Mouse (Mus musculus) heart, postnatal 0 days (tissue): Measurements from ENCODE around the gene Olfr701. TPM values are rescaled to one million over a fixed set of nuclear protein-coding genes. Genes with fewer than 3 reads are reported as not detected.

Experiments used
- ATAC-seq: fragments of 200-750 bp; cut with Nextera tagmentation; 2 replicates; pipeline ENCODE4 v1.8.0; 2017; ENCODE audit warnings: low read depth, moderate number of reproducible peaks, moderate library complexity; ENCODE audit not compliant: insufficient read depth
- DNase-seq: peaks from one replicate; pipeline ENCODE4 v3.0.0-alpha.2; 2016; ENCODE audit warnings: low spot score
- H3K27ac ChIP-seq: fragments of 300-500 bp; sonication (generic); 2 replicates; pipeline ENCODE4 v1.5.1; 2014; ENCODE audit warnings: low read depth, mild to moderate bottlenecking
- H3K27me3 ChIP-seq: fragments of 300-500 bp; sonication (generic); 2 replicates; pipeline ENCODE4 v1.6.1; 2014; ENCODE audit warnings: low read length, mixed read lengths; ENCODE audit not compliant: control insufficient read depth, insufficient read depth
- H3K36me3 ChIP-seq: fragments of 300-500 bp; sonication (generic); replicated peaks from 2 replicates; pipeline ENCODE4 v1.6.1; 2014; ENCODE audit warnings: low read length, mixed read lengths; ENCODE audit not compliant: control insufficient read depth, insufficient read depth
- H3K4me1 ChIP-seq: fragments of 300-500 bp; sonication (generic); 2 replicates; pipeline ENCODE4 v1.6.1; 2014; ENCODE audit warnings: antibody characterized with exemption; ENCODE audit not compliant: control insufficient read depth, insufficient read depth
- H3K4me2 ChIP-seq: fragments of 300-500 bp; sonication (generic); 2 replicates; pipeline ENCODE4 v1.6.1; 2014; ENCODE audit warnings: low read depth, mild to moderate bottlenecking, low read length, moderate library complexity
- H3K4me3 ChIP-seq: fragments of 300-500 bp; sonication (generic); 2 replicates; pipeline ENCODE4 v1.5.1; 2014; ENCODE audit warnings: low read depth, low read length
- H3K9ac ChIP-seq: fragments of 300-500 bp; sonication (generic); replicated peaks from 2 replicates; pipeline ENCODE4 v1.6.1; 2014; ENCODE audit warnings: low read depth, low read length, mixed read lengths
- H3K9me3 ChIP-seq: fragments of 300-500 bp; sonication (generic); replicated peaks from 2 replicates; pipeline ENCODE4 v1.6.1; 2016; ENCODE audit warnings: low read length; ENCODE audit not compliant: control insufficient read depth
- CTCF ChIP-seq: IDR thresholded peaks from 2 replicates; pipeline ENCODE4 v1.5.1; 2016; ENCODE audit warnings: antibody characterized with exemption, control low read depth, low read depth
- EP300 ChIP-seq: IDR thresholded peaks from 2 replicates; pipeline ENCODE4 v1.6.1; 2016; ENCODE audit warnings: antibody characterized with exemption, low read depth
- WGBS: fragments of 180-500 bp; shearing (Covaris S2); extraction: QIAGEN DNeasy Blood & Tissue Kit; methylation state at CpG from one replicate; pipeline ENCODE4 v1.1.7; 2014; 5-methylcytosine and 5-hydroxymethylcytosine counted together
- polyA plus RNA-seq: library from polyadenylated mRNA; unstranded; fragments of >200 nt; fragmentation: Nextera tagmentation; extraction: Ambion mirVana; gene quantifications from 2 replicates; pipeline ENCODE4 v1.2.1, GENCODE M21; 2015
- total RNA-seq: library from RNA; depleted of rRNA; stranded (reverse); fragments of >200 nt; gene quantifications from 2 replicates; pipeline ENCODE4 v1.2.3, GENCODE M21; 2014; ENCODE audit warnings: low replicate concordance; rRNA removed

The Olfr701 gene
- total RNA-seq = not detected in 2 replicates
- polyA plus RNA-seq = not detected in 2 replicates

- no peak within 1 kb of the TSS for H3K9ac ChIP-seq
- H3K4me3 ChIP-seq = no peak within 1 kb of the TSS
- no peaks in the 10 kb centered on the region for H3K9me3 ChIP-seq
- H3K27me3 ChIP-seq = no peaks in the 10 kb centered on the region
- no peaks in the 10 kb centered on the region for H3K36me3 ChIP-seq
- H3K4me1 ChIP-seq = no peaks in the 10 kb centered on the region
- TF ChIP-seq CTCF (no peak), EP300 (no peak)
- no peak within 1 kb of the TSS for H3K4me2 ChIP-seq
- WGBS = 52% methylated on average over 2 of the region's 2 CpGs
- ATAC-seq (no peak), DNase-seq (no peak)
- no peak within 1 kb of the TSS for H3K27ac ChIP-seq
Observed at GRCm38 (mm10) chr7:106813829-106814228, at the start of gene Olfr701. Gene Olfr701, plus strand, starts transcription at chr7:106814129.

DNA sequence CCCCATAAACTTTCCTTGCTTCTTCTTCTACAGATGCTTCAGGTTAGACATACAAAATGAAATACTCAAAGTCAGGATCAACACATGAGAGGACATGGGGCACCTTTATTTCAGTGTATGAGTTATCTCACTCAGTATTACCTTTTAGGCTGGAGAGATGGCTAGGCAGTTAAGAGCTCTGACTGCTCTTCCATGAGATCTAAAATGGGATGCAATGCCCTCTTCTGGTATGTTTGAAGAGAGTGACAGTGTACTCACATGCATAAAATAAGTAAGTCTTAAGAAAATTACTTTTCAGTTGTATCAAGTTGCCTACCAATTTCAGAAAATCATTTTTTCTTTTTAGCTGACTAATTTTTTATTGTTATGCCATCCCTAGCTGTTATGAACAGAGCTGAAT lies 25.6 kb upstream of the Olfr701 start:
- TF ChIP-seq EP300 = no peak
- no peak for TF ChIP-seq CTCF
- Histone ChIP-seq H3K4me1 (no peaks in the 10 kb centered on the region), H3K4me3 (no peak overlapping the region), H3K4me2 (no peak overlapping the region), H3K36me3 (no peaks in the 10 kb centered on the region), H3K27ac (no peak overlapping the region), H3K9ac (no peak overlapping the region), H3K27me3 (no peaks in the 10 kb centered on the region), H3K9me3 (no peaks in the 10 kb centered on the region; the same call in 1 of the 2 replicates)
- no peak for DNase-seq
- no peak for ATAC-seq

- Histone ChIP-seq H3K9me3 (no peaks in the 10 kb centered on the region; the same call in 1 of the 2 replicates), H3K9ac (no peak within 1 kb of the TSS), H3K27ac (no peak within 1 kb of the TSS), H3K4me1 (no peaks in the 10 kb centered on the region), H3K27me3 (no peaks in the 10 kb centered on the region), H3K36me3 (no peaks in the 10 kb centered on the region), H3K4me3 (no peak within 1 kb of the TSS), H3K4me2 (no peak within 1 kb of the TSS)
- WGBS = 64% methylated on average over 1 of the region's 1 CpGs
- DNase-seq = no peak
- TF ChIP-seq CTCF (no peak), EP300 (no peak)
- no peak for ATAC-seq
Observed at GRCm38 (mm10) chr7:106793098-106793497, 20.8 kb upstream of the Olfr701 start, which contains the start of gene Olfr699. Gene Olfr699, minus strand, starts transcription at chr7:106793198.

GRCm38 (mm10) chr7:106808734-106809133 lies 5.2 kb upstream of the Olfr701 start, which contains the start of gene Olfr700:
Gene Olfr700, minus strand, starts transcription at chr7:106808834.
- H3K27me3 ChIP-seq = no peaks in the 10 kb centered on the region
- H3K4me1 ChIP-seq = no peaks in the 10 kb centered on the region
- ATAC-seq (no peak), DNase-seq (no peak)
- no peak within 1 kb of the TSS for H3K27ac ChIP-seq
- TF ChIP-seq EP300 (no peak), CTCF (no peak)
- no peaks in the 10 kb centered on the region for H3K9me3 ChIP-seq
- H3K4me2 ChIP-seq = no peak within 1 kb of the TSS
- 77% methylated on average over 1 of the region's 1 CpGs for WGBS
- H3K9ac ChIP-seq = no peak within 1 kb of the TSS
- H3K4me3 ChIP-seq = no peak within 1 kb of the TSS
- no peaks in the 10 kb centered on the region for H3K36me3 ChIP-seq

DNA sequence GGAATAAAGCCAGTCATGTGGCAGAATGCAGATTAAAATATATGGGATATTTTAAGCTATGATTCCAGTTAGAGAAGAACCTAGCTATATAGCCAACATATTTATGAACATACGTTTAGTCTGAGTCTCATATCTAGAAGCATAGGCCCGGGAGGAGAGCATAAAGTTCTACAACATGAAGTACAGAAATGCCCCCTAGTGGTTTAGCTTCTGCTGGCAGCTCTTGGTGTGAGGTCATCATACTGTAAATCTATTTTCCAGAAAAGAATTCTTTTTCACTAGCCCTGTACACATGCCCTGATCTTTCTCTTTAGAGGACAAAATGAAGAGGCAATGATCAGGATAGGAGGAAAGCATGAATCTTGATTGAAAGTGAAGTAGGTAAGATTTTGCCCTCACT lies 1.8 kb downstream of the Olfr701 start:
- Histone ChIP-seq H3K4me2 (no peak overlapping the region), H3K27me3 (no peaks in the 10 kb centered on the region), H3K9me3 (no peaks in the 10 kb centered on the region), H3K4me1 (no peaks in the 10 kb centered on the region), H3K9ac (no peak overlapping the region), H3K4me3 (no peak overlapping the region), H3K36me3 (no peaks in the 10 kb centered on the region), H3K27ac (no peak overlapping the region)
- DNase-seq (no peak), ATAC-seq (no peak)
- 32% methylated on average over 2 of the region's 2 CpGs for WGBS
- no peak for TF ChIP-seq EP300
- TF ChIP-seq CTCF = no peak

GRCm38 (mm10) chr7:106818414-106818813 lies 4.5 kb downstream of the Olfr701 start:
- no peaks in the 10 kb centered on the region for H3K36me3 ChIP-seq
- DNase-seq (no peak), ATAC-seq (no peak)
- no peak overlapping the region for H3K4me2 ChIP-seq
- no peaks in the 10 kb centered on the region for H3K27me3 ChIP-seq
- no peak overlapping the region for H3K27ac ChIP-seq
- no peaks in the 10 kb centered on the region for H3K4me1 ChIP-seq
- H3K9me3 ChIP-seq = no peaks in the 10 kb centered on the region
- no peak overlapping the region for H3K4me3 ChIP-seq
- no peak overlapping the region for H3K9ac ChIP-seq
- no peak for TF ChIP-seq CTCF
- TF ChIP-seq EP300 = no peak
